Mouse (Mus musculus) kidney, embryonic 14.5 days (tissue): Measurements from ENCODE around the gene Gm44805. TPM values are rescaled to one million over a fixed set of nuclear protein-coding genes. Genes with fewer than 3 reads are reported as not detected.

ENCODE experiments used
- ATAC-seq: fragments of 200-750 bp; cut with Nextera tagmentation; 2 replicates; pipeline ENCODE4 v1.8.0; 2017; ENCODE audit warnings: moderate number of reproducible peaks, mild to moderate bottlenecking, moderate TSS enrichment, moderate library complexity; ENCODE audit not compliant: low FRiP score, low TSS enrichment
- H3K27ac ChIP-seq: fragments of 300-500 bp; sonication (generic); 2 replicates; pipeline ENCODE4 v1.5.1; 2014; ENCODE audit warnings: low read depth, mild to moderate bottlenecking, low read length, moderate library complexity, mixed read lengths
- H3K27me3 ChIP-seq: fragments of 300-500 bp; sonication (generic); 2 replicates; pipeline ENCODE4 v1.6.1; 2014; ENCODE audit warnings: mild to moderate bottlenecking, low read length; ENCODE audit not compliant: control insufficient read depth, insufficient read depth
- H3K36me3 ChIP-seq: fragments of 300-500 bp; sonication (generic); 2 replicates; pipeline ENCODE4 v1.6.1; 2014; ENCODE audit warnings: low read length, mixed read lengths; ENCODE audit not compliant: control insufficient read depth, insufficient read depth
- H3K4me1 ChIP-seq: fragments of 300-500 bp; sonication (generic); 2 replicates; pipeline ENCODE4 v1.6.1; 2014; ENCODE audit warnings: low read length, mixed read lengths; ENCODE audit not compliant: control insufficient read depth, insufficient read depth
- H3K4me2 ChIP-seq: fragments of 300-500 bp; sonication (generic); replicated peaks from 2 replicates; pipeline ENCODE4 v1.6.1; 2014; ENCODE audit warnings: low read depth, mild to moderate bottlenecking, low read length
- H3K4me3 ChIP-seq: fragments of 300-500 bp; sonication (generic); 2 replicates; pipeline ENCODE4 v1.5.1; 2014; ENCODE audit warnings: mild to moderate bottlenecking, low read length
- H3K9ac ChIP-seq: fragments of 300-500 bp; sonication (generic); 2 replicates; pipeline ENCODE4 v1.6.1; 2014; ENCODE audit warnings: low read depth, mild to moderate bottlenecking, low read length, moderate library complexity
- H3K9me3 ChIP-seq: fragments of 300-500 bp; sonication (generic); 2 replicates; pipeline ENCODE4 v1.6.1; 2016; ENCODE audit warnings: low read length; ENCODE audit not compliant: control insufficient read depth
- WGBS: fragments of 180-500 bp; shearing (Covaris S2); extraction: QIAGEN DNeasy Blood & Tissue Kit; methylation state at CpG from one replicate; pipeline ENCODE4 v1.1.7; 2014; 5-methylcytosine and 5-hydroxymethylcytosine counted together
- polyA plus RNA-seq: library from polyadenylated mRNA; unstranded; fragments of >200 nt; fragmentation: Nextera tagmentation; extraction: Ambion mirVana; gene quantifications from 2 replicates; pipeline ENCODE4 v1.2.1, GENCODE M21; 2014

Gm44805 gene
- polyA plus RNA-seq, 1 experiment from 2014 or later, result not detected

- 92% methylated on average over 16 of the region's 16 CpGs for WGBS
- Histone ChIP-seq H3K36me3 (peaks cover 43% of the 10 kb centered on the region), H3K4me3 (no peak overlapping the region), H3K27me3 (no peaks in the 10 kb centered on the region), H3K27ac (no peak overlapping the region), H3K9me3 (no peaks in the 10 kb centered on the region), H3K4me1 (peaks cover 8% of the 10 kb centered on the region; the same call in 1 of the 2 replicates), H3K9ac (no peak overlapping the region), H3K4me2 (no peak overlapping the region)
- ATAC-seq, result no peak
These were observed 21.8 kb upstream of the Gm44805 start for GRCm38 (mm10) chr7:19702859-19703555.

- no peaks in the 10 kb centered on the region for H3K9me3 ChIP-seq
- peaks cover 8% of the 10 kb centered on the region; the same call in 1 of the 2 replicates for H3K4me1 ChIP-seq
- peak overlapping the region; percentile 30; the same call in 1 of the 2 replicates for H3K27ac ChIP-seq
- peak overlapping the region; percentile 28; the same call in 1 of the 2 replicates for H3K9ac ChIP-seq
- no peaks in the 10 kb centered on the region for H3K27me3 ChIP-seq
- H3K36me3 ChIP-seq, result peaks cover 31% of the 10 kb centered on the region
- WGBS, result 32% methylated on average over 22 of the region's 22 CpGs
- H3K4me2 ChIP-seq, result no peak overlapping the region
- peak; percentile 65 for ATAC-seq
- no peak overlapping the region for H3K4me3 ChIP-seq
These were observed 20.0 kb upstream of the Gm44805 start for GRCm38 (mm10) chr7:19701069-19701761.

- no peak overlapping the region for H3K4me2 ChIP-seq
- peak overlapping the region; percentile 30; the same call in 1 of the 2 replicates for H3K27ac ChIP-seq
These were observed 19.3 kb upstream of the Gm44805 start for GRCm38 (mm10) chr7:19700299-19701068.

DNA sequence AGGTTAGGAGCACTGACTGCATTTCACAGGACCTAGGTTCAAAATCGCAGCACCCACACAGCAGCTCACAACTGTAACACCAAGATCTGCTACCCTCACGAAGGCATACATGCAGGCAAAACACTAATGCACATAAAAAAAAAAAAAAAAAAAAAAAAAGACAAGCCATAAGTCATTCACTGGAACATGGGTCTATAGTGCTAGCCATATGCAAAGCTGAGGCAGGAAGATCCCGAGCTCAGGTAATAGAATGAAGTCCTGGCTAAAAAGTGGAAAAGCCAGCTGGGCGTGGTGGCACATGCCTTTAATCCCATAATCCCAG is 18.6 kb upstream of the Gm44805 start:
- no peak overlapping the region for H3K4me2 ChIP-seq
- H3K4me3 ChIP-seq, result no peak overlapping the region
- 71% methylated on average over 4 of the region's 4 CpGs for WGBS
- H3K9me3 ChIP-seq, result no peaks in the 10 kb centered on the region
- peaks cover 29% of the 10 kb centered on the region for H3K36me3 ChIP-seq
- H3K27me3 ChIP-seq, result no peaks in the 10 kb centered on the region
- peaks cover 11% of the 10 kb centered on the region; the same call in 1 of the 2 replicates for H3K4me1 ChIP-seq
- no peak for ATAC-seq
- no peak overlapping the region for H3K27ac ChIP-seq
- no peak overlapping the region for H3K9ac ChIP-seq

More at GRCm38 (mm10) chr7:19700299-19701068, 19.3 kb upstream of the Gm44805 start:
- Histone ChIP-seq H3K27me3 (no peaks in the 10 kb centered on the region), H3K36me3 (peaks cover 29% of the 10 kb centered on the region), H3K9me3 (no peaks in the 10 kb centered on the region), H3K9ac (peak overlapping the region; percentile 28; the same call in 1 of the 2 replicates), H3K4me1 (peaks cover 8% of the 10 kb centered on the region; the same call in 1 of the 2 replicates), H3K4me3 (no peak overlapping the region)
- WGBS, result 67% methylated on average over 12 of the region's 12 CpGs
- ATAC-seq, result no peak

DNA sequence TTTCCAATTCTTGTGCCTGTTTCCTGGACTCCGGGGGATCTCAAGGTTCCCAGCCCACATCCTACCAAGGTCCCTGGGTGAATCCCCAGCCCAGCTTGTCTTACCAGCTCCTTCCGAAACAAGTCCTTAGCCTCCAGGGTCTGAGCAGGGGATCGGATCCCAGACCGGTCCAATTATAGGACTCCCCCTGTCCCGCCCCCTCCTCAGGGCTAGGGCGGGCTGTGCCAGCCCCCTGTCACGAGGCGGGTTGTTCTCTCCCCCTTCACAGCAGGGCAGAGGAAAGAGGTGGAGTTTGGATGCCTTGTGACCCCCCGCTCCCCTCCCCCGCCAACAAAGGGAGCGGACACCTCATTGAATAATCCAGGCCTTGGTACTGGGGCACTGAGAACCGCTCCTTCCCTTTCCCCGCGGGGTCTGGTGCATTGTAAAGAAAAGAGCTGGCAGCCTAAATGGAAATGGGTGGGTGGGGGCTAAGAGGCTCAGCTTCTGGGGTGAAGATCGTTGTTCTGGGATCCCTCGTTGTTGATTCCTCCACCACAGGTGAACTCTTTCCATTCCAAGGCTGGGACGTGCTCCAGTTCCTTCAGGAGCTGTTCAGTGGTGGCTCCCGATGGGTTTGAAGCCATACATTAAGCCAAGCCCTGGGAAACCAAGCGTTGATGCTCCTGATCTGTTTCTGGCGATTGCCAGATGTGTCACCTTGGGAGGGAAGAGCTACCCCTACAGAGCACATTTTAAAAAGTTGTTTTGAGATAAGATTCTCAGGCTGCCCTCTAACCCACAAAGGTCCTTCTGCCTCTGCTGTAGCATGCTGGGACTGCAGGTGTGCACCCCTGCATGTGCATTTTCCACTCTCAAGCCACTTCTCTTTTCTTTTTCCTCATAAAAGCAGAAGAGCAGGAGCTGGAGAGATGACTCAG is 17.9 kb upstream of the Gm44805 start, which contains the start of gene Apoe:
Gene Apoe, minus strand, starts transcription at position 282 of the 920 bp plus-strand sequence.
- Histone ChIP-seq H3K4me3 (peak within 1 kb of the TSS; percentile 21), H3K36me3 (peaks cover 24% of the 10 kb centered on the region), H3K4me2 (peak within 1 kb of the TSS; percentile 60), H3K27ac (0 out of 2 replicates have a peak within 1 kb of the TSS, but pooled peaks have one; percentile 6), H3K4me1 (peaks cover 12% of the 10 kb centered on the region; the same call in 1 of the 2 replicates), H3K9me3 (no peaks in the 10 kb centered on the region), H3K27me3 (no peaks in the 10 kb centered on the region), H3K9ac (peak within 1 kb of the TSS; percentile 46)
- 3% methylated on average over 20 of the region's 20 CpGs for WGBS
- peak; percentile 36 for ATAC-seq

GRCm38 (mm10) chr7:19697949-19698906 is 17.0 kb upstream of the Gm44805 start:
- Histone ChIP-seq H3K9ac (peak overlapping the region; percentile 46), H3K27ac (0 out of 2 replicates have a peak overlapping the region, but pooled peaks have one; percentile 6), H3K27me3 (no peaks in the 10 kb centered on the region), H3K4me1 (peaks cover 16% of the 10 kb centered on the region; the same call in 1 of the 2 replicates), H3K36me3 (peaks cover 16% of the 10 kb centered on the region), H3K4me2 (peak overlapping the region; percentile 60), H3K4me3 (peak overlapping the region; percentile 21), H3K9me3 (no peaks in the 10 kb centered on the region)
- 1% methylated on average over 28 of the region's 28 CpGs for WGBS
- ATAC-seq, result peak; percentile 8; the same call in 1 of the 2 replicates

GRCm38 (mm10) chr7:19696336-19696873 is 15.2 kb upstream of the Gm44805 start:
- H3K4me1 ChIP-seq, result peaks cover 23% of the 10 kb centered on the region; the same call in 1 of the 2 replicates

More at GRCm38 (mm10) chr7:19696336-19696873, 15.2 kb upstream of the Gm44805 start:
- Histone ChIP-seq H3K27ac (no peak overlapping the region), H3K9ac (no peak overlapping the region), H3K9me3 (no peaks in the 10 kb centered on the region), H3K4me3 (no peak overlapping the region), H3K36me3 (no peaks in the 10 kb centered on the region), H3K27me3 (no peaks in the 10 kb centered on the region), H3K4me2 (no peak overlapping the region)
- ATAC-seq, result no peak
- WGBS, result 97% methylated on average over 34 of the region's 34 CpGs
